Mouse (Mus musculus) olfactory bulb, adult 2 months (tissue): Measurements from ENCODE around the gene Avp. TPM values are rescaled to one million over a fixed set of nuclear protein-coding genes. Genes with fewer than 3 reads are reported as not detected.

Source experiments
- H3K27ac ChIP-seq: fragments of 200-500 bp; 2 replicates; pipeline ENCODE4 v1.5.1; 2012; ENCODE audit warnings: low read depth, low read length; ENCODE audit not compliant: insufficient read depth
- H3K4me1 ChIP-seq: fragments of 200-500 bp; 2 replicates; pipeline ENCODE4 v1.6.1; 2012; ENCODE audit warnings: low read length; ENCODE audit not compliant: control insufficient read depth, insufficient read depth
- H3K4me3 ChIP-seq: fragments of 200-500 bp; 2 replicates; pipeline ENCODE4 v1.5.1; 2012; ENCODE audit warnings: mild to moderate bottlenecking, low read depth, low read length, moderate library complexity; ENCODE audit not compliant: insufficient read depth
- CTCF ChIP-seq: fragments of 200-500 bp; IDR thresholded peaks from 2 replicates; pipeline ENCODE4 v1.5.1; 2012; ENCODE audit warnings: low read depth, mild to moderate bottlenecking, low read length, moderate library complexity; ENCODE audit not compliant: insufficient read depth
- POLR2A ChIP-seq: fragments of 200-500 bp; IDR thresholded peaks from 2 replicates; pipeline ENCODE4 v1.6.1; 2012; ENCODE audit warnings: mild to moderate bottlenecking, low read depth, low read length, moderate library complexity; ENCODE audit not compliant: insufficient read depth
- WGBS: fragments of 180-500 bp; shearing (Covaris S2); methylation state at CpG from one replicate; pipeline ENCODE4 v1.1.7; 2018; 5-methylcytosine and 5-hydroxymethylcytosine counted together
- polyA plus RNA-seq: library from polyadenylated mRNA; stranded (reverse); fragments of >200 nt; gene quantifications from 2 replicates; pipeline ENCODE4 v1.2.4, GENCODE M21; 2012; ENCODE audit warnings: low replicate concordance; ENCODE audit not compliant: missing spikeins, insufficient read depth, insufficient read length

Gene Avp
- polyA plus RNA-seq = not detected in 2 replicates

DNA sequence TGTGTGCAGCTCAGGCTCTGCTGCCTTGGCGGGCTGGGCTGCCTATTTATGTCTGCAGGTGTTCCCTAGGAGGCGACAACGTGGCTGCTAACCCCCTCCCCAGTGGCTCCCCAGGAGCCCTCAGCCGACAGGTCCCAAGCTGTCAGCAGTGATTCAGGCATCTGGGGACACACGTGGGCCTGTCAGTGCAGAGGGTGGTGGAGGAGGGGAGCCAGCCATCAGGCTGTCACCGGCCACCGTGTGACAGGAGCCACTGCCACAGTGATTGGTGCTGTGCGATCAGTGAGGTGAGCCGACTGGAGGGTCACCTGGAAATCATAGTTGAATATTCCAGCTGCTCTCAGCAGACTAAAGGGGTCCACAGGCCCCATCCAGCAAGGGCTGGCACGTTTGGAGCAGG lies at the start of gene Avp:
TSS of gene Avp (minus strand) at position 3 of the 400 bp plus-strand sequence.
- H3K4me3 ChIP-seq = no peak within 1 kb of the TSS
- 48% methylated on average over 10 of the region's 10 CpGs for WGBS
- TF ChIP-seq POLR2A = no peak
- TF ChIP-seq CTCF = no peak

GRCm38 (mm10) chr2:130629839-130630203 lies 47.5 kb upstream of the Avp start, which contains the start of the genes Fastkd5 and Ubox5:
Fastkd5 (minus strand) TSS chr2:130630027.
Ubox5 (minus strand) TSS chr2:130630038.
- H3K27ac ChIP-seq = peak within 1 kb of the TSS; percentile 37; the same call in 1 of the 2 replicates
- H3K4me1 ChIP-seq = peaks cover 14% of the 10 kb centered on the region
- H3K4me3 ChIP-seq = peak within 1 kb of the TSS; percentile 63
- TF ChIP-seq POLR2A (peak; percentile 46; the same call in 1 of the 2 replicates), CTCF (no peak)
- under 1% methylated on average over 24 of the region's 25 CpGs for WGBS

More for the DNA sequence above, at the start of gene Avp:
- no peak within 1 kb of the TSS for H3K27ac ChIP-seq
- H3K4me1 ChIP-seq = peaks cover 23% of the 10 kb centered on the region

DNA sequence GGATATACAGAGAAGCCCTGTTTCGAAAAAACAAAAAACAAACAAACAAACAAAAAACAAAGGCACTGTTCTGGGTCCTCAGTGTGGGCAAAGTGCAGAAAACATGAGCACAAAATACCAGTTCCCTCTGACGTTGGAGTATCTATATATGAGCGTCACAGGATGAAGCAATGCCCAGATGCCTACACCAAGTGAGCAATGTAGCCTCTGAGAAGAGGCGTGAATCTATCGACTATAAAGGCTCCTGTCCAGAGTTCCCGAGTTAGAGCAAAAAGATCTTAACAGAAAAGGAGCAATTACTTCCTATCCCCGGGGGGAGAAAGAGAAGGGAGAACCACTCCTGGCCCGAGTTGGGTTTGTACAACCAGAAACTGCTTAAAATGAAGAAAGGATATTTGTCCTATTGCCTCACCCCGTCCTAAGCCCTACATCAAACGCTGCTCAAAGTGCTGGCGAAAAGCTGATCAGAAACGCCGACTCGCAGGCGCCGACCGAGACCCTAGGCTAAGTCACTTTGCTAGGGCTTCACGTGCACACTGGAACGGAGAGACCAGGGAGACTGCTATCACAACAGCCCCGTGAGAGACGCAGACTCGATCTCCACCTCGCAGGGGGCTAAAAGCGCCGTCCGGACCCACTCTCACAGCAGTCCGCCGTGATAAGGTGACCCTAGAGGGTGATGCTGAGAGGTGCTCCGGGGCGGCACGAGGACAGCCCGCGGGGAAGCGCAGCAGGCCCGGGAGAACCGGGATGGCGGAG lies 46.9 kb upstream of the Avp start:
- no peak for TF ChIP-seq POLR2A
- TF ChIP-seq CTCF = no peak
- Histone ChIP-seq H3K27ac (peak overlapping the region; percentile 37; the same call in 1 of the 2 replicates), H3K4me3 (peak overlapping the region; percentile 63), H3K4me1 (peaks cover 8% of the 10 kb centered on the region)
- WGBS = 3% methylated on average over 37 of the region's 37 CpGs

DNA sequence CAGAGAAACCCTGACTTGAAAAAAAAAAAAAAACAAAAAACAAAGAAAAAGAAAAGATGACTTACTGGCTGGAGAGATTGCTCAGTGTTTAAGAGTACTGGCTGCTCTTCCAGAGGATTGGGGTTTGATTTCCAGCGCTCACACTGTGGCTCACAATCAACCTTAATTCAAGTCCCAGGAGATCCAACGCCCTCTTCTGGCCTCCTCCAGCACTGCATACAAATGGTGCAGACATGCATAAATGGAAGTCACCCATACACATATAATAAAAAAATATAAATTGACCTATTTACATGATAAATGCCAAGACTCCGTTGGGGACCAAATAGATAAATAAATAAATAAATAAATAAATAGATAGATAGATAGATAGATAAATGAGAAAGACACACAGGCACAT lies 46.1 kb upstream of the Avp start:
- peaks cover 2% of the 10 kb centered on the region; the same call in 1 of the 2 replicates for H3K4me1 ChIP-seq
- no peak overlapping the region for H3K4me3 ChIP-seq
- TF ChIP-seq CTCF (no peak), POLR2A (no peak)

DNA sequence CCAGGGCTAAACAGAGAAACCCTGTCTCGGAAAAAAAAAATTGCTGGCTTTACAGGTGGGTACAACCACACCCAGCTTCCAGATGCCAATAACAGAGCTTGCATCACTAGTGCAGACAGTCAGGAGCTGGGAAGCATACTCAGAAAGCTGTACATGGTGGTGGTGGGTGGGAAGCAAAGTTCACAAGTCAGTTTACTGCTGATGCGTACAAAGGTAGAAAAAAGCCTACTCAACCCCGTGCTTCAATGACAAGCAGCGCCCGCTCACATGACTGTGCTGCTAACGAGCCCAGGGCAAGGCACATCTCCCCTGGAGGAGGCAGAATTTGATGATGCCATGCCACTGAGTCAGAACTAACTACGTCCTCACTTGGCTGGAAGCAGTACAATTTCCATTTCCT lies 36.6 kb upstream of the Avp start:
- no peak overlapping the region for H3K4me3 ChIP-seq
- TF ChIP-seq CTCF = no peak
- no peak for TF ChIP-seq POLR2A
- H3K27ac ChIP-seq = no peak overlapping the region
- no peaks in the 10 kb centered on the region for H3K4me1 ChIP-seq
- WGBS = 68% methylated on average over 7 of the region's 7 CpGs

More for the DNA sequence above, 46.1 kb upstream of the Avp start:
- 69% methylated on average over 3 of the region's 3 CpGs for WGBS
- H3K27ac ChIP-seq = no peak overlapping the region

- TF ChIP-seq CTCF (no peak), POLR2A (no peak)
- no peak overlapping the region for H3K4me3 ChIP-seq
- H3K27ac ChIP-seq = no peak overlapping the region
- H3K4me1 ChIP-seq = no peaks in the 10 kb centered on the region
- 59% methylated on average over 3 of the region's 3 CpGs for WGBS
These were observed 30.7 kb upstream of the Avp start for GRCm38 (mm10) chr2:130613091-130613490.

- Histone ChIP-seq H3K27ac (no peak overlapping the region), H3K4me1 (no peaks in the 10 kb centered on the region), H3K4me3 (no peak overlapping the region)
- TF ChIP-seq CTCF (no peak), POLR2A (no peak)
- WGBS = 80% methylated on average over 4 of the region's 4 CpGs
These were observed 19.8 kb upstream of the Avp start for GRCm38 (mm10) chr2:130602195-130602594.

- 61% methylated on average over 3 of the region's 3 CpGs for WGBS
- Histone ChIP-seq H3K27ac (no peak overlapping the region), H3K4me3 (no peak overlapping the region), H3K4me1 (no peaks in the 10 kb centered on the region)
- no peak for TF ChIP-seq CTCF
- no peak for TF ChIP-seq POLR2A
These were observed 16.0 kb upstream of the Avp start for GRCm38 (mm10) chr2:130598399-130598798.

DNA sequence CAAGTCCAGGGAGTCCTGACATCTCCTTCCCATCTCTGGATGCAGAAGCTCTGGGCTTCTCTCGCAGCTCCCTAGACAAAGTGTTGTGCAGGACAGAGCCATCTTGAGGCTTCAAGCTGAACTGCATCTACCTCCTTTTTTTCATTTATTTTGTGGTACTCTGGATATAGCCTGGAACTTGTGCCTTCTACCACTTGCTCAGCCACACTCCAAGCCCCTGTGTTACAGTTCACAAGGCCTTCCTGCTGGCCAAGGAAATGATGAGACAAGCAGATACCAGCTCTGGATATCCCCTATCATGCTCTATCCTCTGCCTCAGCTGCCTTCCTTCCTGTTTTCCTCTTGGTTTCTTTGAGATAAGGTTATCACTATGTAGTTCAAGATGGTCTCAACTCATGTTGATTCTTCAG lies 15.3 kb upstream of the Avp start:
- no peak overlapping the region for H3K4me3 ChIP-seq
- H3K27ac ChIP-seq = no peak overlapping the region
- TF ChIP-seq CTCF (0 out of 2 replicates have a peak, but pooled peaks have one; percentile 11), POLR2A (no peak)
- no peaks in the 10 kb centered on the region for H3K4me1 ChIP-seq
- 4% methylated on average over 1 of the region's 1 CpGs for WGBS

DNA sequence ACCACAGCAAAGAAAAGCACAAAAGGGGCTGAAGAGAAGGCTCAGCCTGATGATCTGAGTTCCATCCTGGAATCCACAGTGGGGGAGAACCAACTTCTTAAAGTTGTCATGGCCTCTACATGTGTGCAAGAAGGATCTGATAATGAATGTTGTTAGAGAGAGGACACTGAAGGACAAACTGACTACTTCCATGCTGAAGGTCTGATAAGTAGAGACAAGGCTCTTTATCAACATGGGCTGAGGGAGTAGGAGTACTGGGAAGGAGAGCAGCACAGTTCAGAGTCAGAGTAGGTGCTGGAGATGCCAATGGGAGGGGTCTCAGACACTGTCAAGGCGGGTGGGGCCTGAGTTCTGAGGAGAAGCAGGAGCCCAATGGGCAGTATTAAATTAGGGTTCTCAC lies 13.2 kb upstream of the Avp start:
- 89% methylated on average over 1 of the region's 1 CpGs for WGBS
- no peak for TF ChIP-seq POLR2A
- TF ChIP-seq CTCF = no peak

More for the DNA sequence above, 13.2 kb upstream of the Avp start:
- H3K27ac ChIP-seq = no peak overlapping the region
- H3K4me3 ChIP-seq = no peak overlapping the region
- no peaks in the 10 kb centered on the region for H3K4me1 ChIP-seq
